Mouse (Mus musculus): ENCODE measurements at regions not wholly inside any gene's neighbourhood (a gene's known extent, or its start where the extent isn't known, plus 50 kb on each side); places are given as distances from the start of the nearest gene placed in this dataset.

DNA sequence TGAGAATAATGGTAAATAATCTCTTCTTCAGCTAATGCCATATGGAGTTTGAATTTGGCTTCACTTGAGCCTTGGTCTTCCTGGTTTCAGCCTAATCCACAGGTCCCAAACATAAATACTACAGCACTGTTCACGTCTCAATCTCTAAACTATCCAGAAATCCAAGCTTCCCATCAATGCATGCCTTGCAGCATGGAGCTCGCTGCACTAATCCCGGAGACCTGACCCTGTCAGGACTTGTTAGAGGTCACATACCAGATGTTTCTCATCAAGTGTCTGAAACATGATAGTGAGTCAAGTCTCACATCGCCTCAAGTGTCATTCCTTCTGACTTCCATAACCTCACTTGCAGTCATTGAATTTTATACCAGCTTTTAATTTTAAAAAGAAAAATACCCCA is 1082.9 kb upstream of the Cited2 start:
- ATAC-seq (ENCODE audit: low FRiP score): no peak
- Histone ChIP-seq H3K9ac (replicated peaks) (no peak overlapping the region), H3K4me2 (no peak overlapping the region), H3K27me3 (replicated peaks) (no peaks in the 10 kb centered on the region), H3K4me3 (replicated peaks) (no peak overlapping the region), H3K27ac (replicated peaks) (no peak overlapping the region), H3K9me3 (replicated peaks) (0 out of 2 replicates have a peak, but pooled peaks cover 3% of the 10 kb centered on the region), H3K4me1 (no peaks in the 10 kb centered on the region), H3K36me3 (no peaks in the 10 kb centered on the region)
- 83% methylated on average over 4 of the region's 4 CpGs for WGBS

DNA sequence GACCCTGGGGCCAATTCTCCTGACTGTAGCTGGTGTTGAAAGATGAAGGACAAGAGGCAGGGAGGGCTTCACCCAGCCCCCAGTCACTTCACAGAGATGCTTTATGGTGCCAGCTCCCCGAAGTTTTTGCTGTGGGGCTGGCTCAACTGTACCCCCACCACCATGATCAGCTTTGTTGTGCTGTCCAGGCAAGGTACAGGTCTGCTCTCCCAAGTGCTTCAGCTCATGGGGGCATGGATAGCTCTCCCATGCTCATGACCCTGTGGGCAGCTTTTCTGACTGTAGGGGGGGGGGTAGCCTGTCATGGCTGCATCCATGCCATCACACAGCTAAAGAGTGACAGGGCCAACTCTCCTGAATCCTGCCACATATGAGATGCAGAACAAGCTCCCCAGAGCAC is 1072.9 kb upstream of the Cited2 start:
- Histone ChIP-seq H3K4me3 (replicated peaks) (no peak overlapping the region), H3K36me3 (no peaks in the 10 kb centered on the region), H3K4me2 (no peak overlapping the region), H3K9me3 (replicated peaks) (no peaks in the 10 kb centered on the region), H3K27ac (replicated peaks) (no peak overlapping the region), H3K9ac (replicated peaks) (no peak overlapping the region), H3K27me3 (replicated peaks) (no peaks in the 10 kb centered on the region), H3K4me1 (no peaks in the 10 kb centered on the region)
- 100% methylated on average over 1 of the region's 1 CpGs for WGBS
- ATAC-seq (ENCODE audit: low FRiP score): no peak

- H3K36me3 ChIP-seq: no peaks in the 10 kb centered on the region
- H3K4me2 ChIP-seq: no peak overlapping the region
- 85% methylated on average over 4 of the region's 4 CpGs for WGBS
Observed at GRCm38 (mm10) chr10:16652450-16652849, 1070.6 kb upstream of the Cited2 start.

GRCm38 (mm10) chr10:16664483-16664882 is 1058.5 kb upstream of the Cited2 start:
- Histone ChIP-seq H3K27ac (replicated peaks) (no peak overlapping the region; the same call in 1 of the 2 replicates), H3K4me1 (no peaks in the 10 kb centered on the region), H3K27me3 (replicated peaks) (no peaks in the 10 kb centered on the region), H3K9ac (replicated peaks) (no peak overlapping the region), H3K9me3 (replicated peaks) (no peaks in the 10 kb centered on the region), H3K4me3 (replicated peaks) (no peak overlapping the region), H3K36me3 (no peaks in the 10 kb centered on the region), H3K4me2 (no peak overlapping the region)
- no peak; the same call in 1 of the 2 replicates for ATAC-seq (ENCODE audit: low FRiP score)
- 20% methylated on average over 1 of the region's 1 CpGs for WGBS

More at GRCm38 (mm10) chr10:16652450-16652849, 1070.6 kb upstream of the Cited2 start:
- H3K4me1 ChIP-seq: no peaks in the 10 kb centered on the region
- no peaks in the 10 kb centered on the region for H3K27me3 ChIP-seq (replicated peaks)
- no peak overlapping the region for H3K4me3 ChIP-seq (replicated peaks)
- no peak overlapping the region for H3K9ac ChIP-seq (replicated peaks)
- no peak for ATAC-seq (ENCODE audit: low FRiP score)
- no peaks in the 10 kb centered on the region for H3K9me3 ChIP-seq (replicated peaks)
- H3K27ac ChIP-seq (replicated peaks): no peak overlapping the region

DNA sequence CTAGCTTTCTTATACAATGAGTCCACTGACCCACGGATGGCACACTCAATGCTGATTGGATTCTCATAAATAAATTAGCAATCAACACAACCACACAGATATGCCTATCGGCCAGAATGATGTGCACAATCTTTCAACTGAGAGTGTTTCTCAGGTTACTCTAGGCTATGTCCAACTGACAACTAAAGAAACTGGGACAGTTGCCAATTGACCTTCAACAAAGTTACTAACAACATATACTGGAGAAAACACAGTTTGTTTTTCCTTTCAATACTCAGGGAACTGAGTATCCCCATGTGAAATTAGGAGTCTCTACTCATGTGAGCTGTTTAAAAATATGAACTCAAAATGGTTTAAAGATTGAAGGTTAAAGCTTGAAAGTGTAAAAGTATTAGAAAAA is 1052.7 kb upstream of the Cited2 start:
- H3K4me1 ChIP-seq: no peaks in the 10 kb centered on the region
- H3K4me2 ChIP-seq: no peak overlapping the region
- H3K27me3 ChIP-seq (replicated peaks): no peaks in the 10 kb centered on the region
- H3K36me3 ChIP-seq: no peaks in the 10 kb centered on the region
- no peak for ATAC-seq (ENCODE audit: low FRiP score)
- no peak overlapping the region for H3K9ac ChIP-seq (replicated peaks)
- H3K9me3 ChIP-seq (replicated peaks): no peaks in the 10 kb centered on the region
- H3K4me3 ChIP-seq (replicated peaks): no peak overlapping the region
- no peak overlapping the region for H3K27ac ChIP-seq (replicated peaks)
- 57% methylated on average over 2 of the region's 2 CpGs for WGBS

DNA sequence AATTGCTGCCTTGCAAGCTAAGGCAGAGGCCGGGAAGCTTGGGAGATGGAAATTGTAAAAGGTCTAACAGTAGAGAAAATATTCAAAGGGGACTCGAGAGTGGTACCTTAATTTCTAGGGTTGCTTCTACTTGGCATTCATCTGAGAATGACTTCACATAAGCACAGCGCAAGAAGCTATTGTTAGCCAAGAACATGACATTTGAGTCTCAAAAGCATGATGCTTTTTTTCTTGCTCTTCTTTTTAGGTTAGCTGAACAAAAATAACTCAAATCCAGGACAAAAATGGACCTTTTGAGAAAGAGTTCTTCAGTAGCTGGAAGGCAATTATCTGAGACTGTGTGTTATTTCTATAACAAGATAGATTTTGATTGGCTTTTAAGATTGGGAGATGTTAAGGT is 1042.0 kb upstream of the Cited2 start:
- no peaks in the 10 kb centered on the region for H3K27me3 ChIP-seq (replicated peaks)
- no peaks in the 10 kb centered on the region for H3K9me3 ChIP-seq (replicated peaks)
- no peak overlapping the region for H3K4me3 ChIP-seq (replicated peaks)
- H3K27ac ChIP-seq (replicated peaks): no peak overlapping the region
- no peak for ATAC-seq (ENCODE audit: low FRiP score)
- H3K9ac ChIP-seq (replicated peaks): no peak overlapping the region
- WGBS: 89% methylated on average over 3 of the region's 3 CpGs
- no peaks in the 10 kb centered on the region for H3K36me3 ChIP-seq
- no peaks in the 10 kb centered on the region for H3K4me1 ChIP-seq
- no peak overlapping the region for H3K4me2 ChIP-seq

- WGBS: 90% methylated on average over 1 of the region's 1 CpGs
- no peak overlapping the region for H3K4me3 ChIP-seq (replicated peaks)
Observed at GRCm38 (mm10) chr10:16685352-16685751, 1037.7 kb upstream of the Cited2 start.

GRCm38 (mm10) chr10:16706976-16707375 is 1016.0 kb upstream of the Cited2 start:
- no peak for ATAC-seq (ENCODE audit: low FRiP score)
- Histone ChIP-seq H3K27me3 (replicated peaks) (no peaks in the 10 kb centered on the region), H3K4me2 (no peak overlapping the region), H3K4me1 (no peaks in the 10 kb centered on the region), H3K9me3 (replicated peaks) (no peaks in the 10 kb centered on the region), H3K4me3 (replicated peaks) (no peak overlapping the region), H3K9ac (replicated peaks) (no peak overlapping the region), H3K36me3 (no peaks in the 10 kb centered on the region), H3K27ac (replicated peaks) (no peak overlapping the region)
- 75% methylated on average over 2 of the region's 2 CpGs for WGBS

More at GRCm38 (mm10) chr10:16685352-16685751, 1037.7 kb upstream of the Cited2 start:
- no peak for ATAC-seq (ENCODE audit: low FRiP score)
- H3K4me2 ChIP-seq: no peak overlapping the region
- no peak overlapping the region for H3K9ac ChIP-seq (replicated peaks)
- H3K36me3 ChIP-seq: no peaks in the 10 kb centered on the region
- H3K9me3 ChIP-seq (replicated peaks): no peaks in the 10 kb centered on the region
- H3K27me3 ChIP-seq (replicated peaks): no peaks in the 10 kb centered on the region
- no peak overlapping the region for H3K27ac ChIP-seq (replicated peaks)
- H3K4me1 ChIP-seq: no peaks in the 10 kb centered on the region

DNA sequence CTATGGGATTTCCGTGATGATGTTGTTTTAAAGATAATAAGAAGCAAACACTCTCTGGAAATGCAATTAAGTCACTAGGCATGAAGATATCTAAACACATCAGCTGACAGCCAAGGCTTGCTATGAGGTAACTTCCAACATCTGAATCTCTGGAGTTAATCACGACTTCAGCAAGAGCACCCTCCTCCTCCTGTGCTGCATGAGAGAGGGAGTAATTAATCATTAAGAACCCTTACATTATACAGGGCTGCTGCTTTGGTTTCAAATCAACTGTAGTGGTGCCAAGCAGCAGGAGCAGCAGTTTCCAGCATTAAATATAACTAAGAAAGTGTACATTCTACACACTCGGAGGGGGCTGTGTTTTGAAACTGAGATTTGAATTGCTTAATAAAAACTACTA is 1009.9 kb upstream of the Cited2 start:
- WGBS: 61% methylated on average over 3 of the region's 3 CpGs
- Histone ChIP-seq H3K27ac (replicated peaks) (no peak overlapping the region), H3K4me1 (no peaks in the 10 kb centered on the region), H3K27me3 (replicated peaks) (no peaks in the 10 kb centered on the region), H3K36me3 (no peaks in the 10 kb centered on the region), H3K9ac (replicated peaks) (no peak overlapping the region), H3K9me3 (replicated peaks) (no peaks in the 10 kb centered on the region), H3K4me2 (no peak overlapping the region), H3K4me3 (replicated peaks) (no peak overlapping the region)
- no peak for ATAC-seq (ENCODE audit: low FRiP score)

DNA sequence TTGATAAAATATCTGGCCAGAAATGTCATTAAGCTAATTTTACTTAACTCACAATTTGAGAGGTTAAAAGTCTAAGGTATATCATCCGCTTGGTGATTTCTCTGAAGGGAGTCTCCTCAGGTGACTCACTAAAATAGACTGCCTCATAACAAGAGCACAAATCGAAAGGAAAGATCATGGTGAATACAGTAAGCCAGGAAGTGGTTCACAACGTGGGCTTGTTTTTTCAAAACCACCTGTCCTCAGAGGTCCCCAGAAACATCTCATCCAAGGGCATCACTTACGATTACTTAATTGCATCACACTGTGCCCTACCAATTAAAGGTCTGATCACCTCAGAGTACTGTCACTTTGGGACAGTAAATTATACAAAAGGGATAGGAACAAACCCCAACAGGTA is 1009.0 kb upstream of the Cited2 start:
- Histone ChIP-seq H3K4me2 (no peak overlapping the region), H3K9me3 (replicated peaks) (no peaks in the 10 kb centered on the region), H3K9ac (replicated peaks) (no peak overlapping the region), H3K4me1 (no peaks in the 10 kb centered on the region), H3K27ac (replicated peaks) (no peak overlapping the region), H3K36me3 (no peaks in the 10 kb centered on the region), H3K27me3 (replicated peaks) (no peaks in the 10 kb centered on the region), H3K4me3 (replicated peaks) (no peak overlapping the region)
- ATAC-seq (ENCODE audit: low FRiP score): no peak
- 72% methylated on average over 4 of the region's 4 CpGs for WGBS

DNA sequence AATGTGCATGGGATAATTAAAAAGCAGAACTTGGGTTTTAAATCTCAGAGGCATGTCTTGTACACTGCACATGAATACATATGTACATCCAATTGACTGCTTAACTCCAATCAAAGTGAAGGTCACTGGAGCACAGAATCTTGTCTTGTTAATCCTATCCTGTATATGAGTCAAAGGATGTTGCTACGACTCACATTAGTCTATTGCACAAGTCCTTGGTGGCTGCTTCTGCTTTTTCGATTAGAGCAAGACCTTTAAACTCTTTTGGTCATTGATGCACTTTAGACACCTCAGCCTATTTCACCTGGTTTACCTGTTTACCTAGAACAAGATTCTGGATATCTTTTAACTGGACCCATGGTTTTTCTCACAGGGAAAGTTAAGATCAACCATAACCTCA is 1008.5 kb upstream of the Cited2 start:
- no peak overlapping the region for H3K4me3 ChIP-seq (replicated peaks)
- H3K27me3 ChIP-seq (replicated peaks): no peaks in the 10 kb centered on the region
- no peak overlapping the region for H3K9ac ChIP-seq (replicated peaks)
- no peaks in the 10 kb centered on the region for H3K9me3 ChIP-seq (replicated peaks)
- 86% methylated on average over 2 of the region's 2 CpGs for WGBS
- H3K36me3 ChIP-seq: no peaks in the 10 kb centered on the region
- no peak for ATAC-seq (ENCODE audit: low FRiP score)
- no peaks in the 10 kb centered on the region for H3K4me1 ChIP-seq
- no peak overlapping the region for H3K27ac ChIP-seq (replicated peaks)
- H3K4me2 ChIP-seq: no peak overlapping the region

GRCm38 (mm10) chr10:16742246-16742645 is 980.8 kb upstream of the Cited2 start:
- Histone ChIP-seq H3K4me2 (no peak overlapping the region), H3K4me3 (replicated peaks) (no peak overlapping the region), H3K9me3 (replicated peaks) (no peaks in the 10 kb centered on the region), H3K9ac (replicated peaks) (no peak overlapping the region), H3K4me1 (no peaks in the 10 kb centered on the region), H3K27me3 (replicated peaks) (no peaks in the 10 kb centered on the region), H3K36me3 (no peaks in the 10 kb centered on the region), H3K27ac (replicated peaks) (no peak overlapping the region)
- ATAC-seq (ENCODE audit: low FRiP score): no peak

GRCm38 (mm10) chr10:16751546-16751945 is 971.5 kb upstream of the Cited2 start:
- H3K36me3 ChIP-seq: no peaks in the 10 kb centered on the region
- no peak for ATAC-seq (ENCODE audit: low FRiP score)
- no peaks in the 10 kb centered on the region for H3K27me3 ChIP-seq (replicated peaks)
- H3K27ac ChIP-seq (replicated peaks): no peak overlapping the region
- no peak overlapping the region for H3K4me3 ChIP-seq (replicated peaks)
- no peaks in the 10 kb centered on the region for H3K9me3 ChIP-seq (replicated peaks)
- H3K9ac ChIP-seq (replicated peaks): no peak overlapping the region
- H3K4me2 ChIP-seq: no peak overlapping the region
- H3K4me1 ChIP-seq: no peaks in the 10 kb centered on the region

Measured in neural tube, embryonic 15.5 days (tissue).